Mouse (Mus musculus) CH12.LX (cell line): ENCODE results near the gene Prkg1. TPM values are rescaled to one million over a fixed set of nuclear protein-coding genes. Genes with fewer than 3 reads are reported as not detected.

Experiments used
- DNase-seq: peaks from one replicate; pipeline ENCODE4 v3.0.0-alpha.2; 2013; ENCODE audit errors: extremely low read depth
- H3K27ac ChIP-seq: 2 replicates; pipeline ENCODE4 v1.5.1; 2012; ENCODE audit warnings: low read depth, mild to moderate bottlenecking, control low read depth, moderate library complexity; ENCODE audit not compliant: insufficient read depth
- H3K27me3 ChIP-seq: replicated peaks from 2 replicates; pipeline ENCODE3; 2012; ENCODE audit warnings: inconsistent platforms
- H3K36me3 ChIP-seq, 2 experiments: replicated peaks in 1 of 2; 2 replicates each; pipeline versions ENCODE3 to v1.6.1; 2012; ENCODE audit warnings: inconsistent platforms in 1 of 2, low read length in 1 of 2, mild to moderate bottlenecking in 1 of 2, mixed read lengths in 1 of 2, moderate library complexity in 1 of 2; ENCODE audit not compliant: control insufficient read depth in 1 of 2, insufficient read depth in 1 of 2
- H3K4me1 ChIP-seq, 2 experiments: 2 replicates each; pipeline ENCODE4 v1.6.1; 2012; ENCODE audit warnings: inconsistent platforms in 1 of 2, moderate library complexity in 1 of 2; ENCODE audit not compliant: insufficient read depth in 2 of 2, control insufficient read depth in 1 of 2
- H3K4me2 ChIP-seq: 2 replicates; pipeline ENCODE4 v1.6.1; 2012; ENCODE audit warnings: low read depth, mild to moderate bottlenecking, control low read depth; ENCODE audit not compliant: poor library complexity, insufficient read depth, severe bottlenecking
- H3K4me3 ChIP-seq, 3 experiments: fragments of 150-350 bp in 1 of 3; sonication (generic) in 1 of 3; replicated peaks in 1 of 3; 2 replicates each; pipeline versions ENCODE3 to v1.5.1; 2011 to 2012; ENCODE audit warnings: low read depth in 2 of 3, low read length in 2 of 3, mild to moderate bottlenecking in 2 of 3, moderate library complexity in 2 of 3, control low read depth in 1 of 3, improper control_type of control experiment in 1 of 3, inconsistent platforms in 1 of 3, mixed read lengths in 1 of 3; ENCODE audit not compliant: poor library complexity in 1 of 3
- H3K79me2 ChIP-seq: replicated peaks from 2 replicates; pipeline ENCODE4 v1.6.1; 2012; ENCODE audit warnings: mild to moderate bottlenecking, moderate library complexity; ENCODE audit not compliant: control insufficient read depth, poor library complexity, insufficient read depth, severe bottlenecking; ENCODE audit errors: extremely low read depth
- H3K9ac ChIP-seq: 2 replicates; pipeline ENCODE4 v1.6.1; 2012; ENCODE audit warnings: low read depth, mild to moderate bottlenecking, control low read depth, moderate library complexity; ENCODE audit not compliant: insufficient read depth
- H3K9me3 ChIP-seq: replicated peaks from 2 replicates; pipeline ENCODE3; 2012; ENCODE audit warnings: low read length, inconsistent platforms, mixed read lengths
- CHD1 ChIP-seq: IDR thresholded peaks from 2 replicates; pipeline ENCODE4 v1.6.1; 2012; ENCODE audit warnings: low read depth, low read length, improper control_type of control experiment, inconsistent platforms
- CHD2 ChIP-seq: IDR thresholded peaks from 2 replicates; pipeline ENCODE4 v1.6.1; 2011; ENCODE audit warnings: low read length, improper control_type of control experiment
- CTCF ChIP-seq, 2 experiments: IDR thresholded peaks in 1 of 2; conservative IDR thresholded peaks in 1 of 2; 2 replicates each; pipeline ENCODE4 v1.5.1; 2011 to 2012; ENCODE audit warnings: low read depth in 2 of 2, low read length in 2 of 2, improper control_type of control experiment in 1 of 2, inconsistent platforms in 1 of 2, mild to moderate bottlenecking in 1 of 2, moderate library complexity in 1 of 2
- ELF1 ChIP-seq: IDR thresholded peaks from 2 replicates; pipeline ENCODE4 v1.6.1; 2014; ENCODE audit warnings: low read depth, mild to moderate bottlenecking, inconsistent platforms, low read length, improper control_type of control experiment
- EP300 ChIP-seq: IDR thresholded peaks from 2 replicates; pipeline ENCODE4 v1.6.1; 2011; ENCODE audit warnings: low read length, improper control_type of control experiment
- GABPA ChIP-seq: IDR thresholded peaks from 2 replicates; pipeline ENCODE4 v1.6.1; 2012; ENCODE audit warnings: low read depth, low read length, improper control_type of control experiment, inconsistent platforms; ENCODE audit not compliant: insufficient replicate concordance
- HCFC1 ChIP-seq: IDR thresholded peaks from 2 replicates; pipeline ENCODE4 v1.6.1; 2012; ENCODE audit warnings: low read depth, mild to moderate bottlenecking, inconsistent platforms, low read length, improper control_type of control experiment
- IRF4 ChIP-seq: IDR thresholded peaks from 2 replicates; pipeline ENCODE4 v1.6.1; 2014; ENCODE audit warnings: low read depth, mild to moderate bottlenecking, inconsistent platforms, low read length, improper control_type of control experiment
- JUND ChIP-seq: conservative IDR thresholded peaks from 2 replicates; pipeline ENCODE4 v1.6.1; 2011; ENCODE audit warnings: low read depth, low read length, improper control_type of control experiment
- KAT2A ChIP-seq: IDR thresholded peaks from 2 replicates; pipeline ENCODE4 v1.6.1; 2012; ENCODE audit warnings: low read length, improper control_type of control experiment, inconsistent platforms; ENCODE audit not compliant: insufficient replicate concordance
- MAFK ChIP-seq: IDR thresholded peaks from 2 replicates; pipeline ENCODE4 v1.6.1; 2011; ENCODE audit warnings: low read length, improper control_type of control experiment; ENCODE audit not compliant: insufficient replicate concordance
- MAX ChIP-seq: IDR thresholded peaks from 2 replicates; pipeline ENCODE4 v1.6.1; 2011; ENCODE audit warnings: low read length, improper control_type of control experiment
- MAZ ChIP-seq: IDR thresholded peaks from 2 replicates; pipeline ENCODE4 v1.6.1; 2012; ENCODE audit warnings: low read depth, mild to moderate bottlenecking, inconsistent platforms, low read length, improper control_type of control experiment, moderate library complexity
- MYC ChIP-seq: IDR thresholded peaks from 2 replicates; pipeline ENCODE4 v1.6.1; 2011; ENCODE audit warnings: low read depth, mild to moderate bottlenecking, improper control_type of control experiment, low read length
- NRF1 ChIP-seq: IDR thresholded peaks from 2 replicates; pipeline ENCODE4 v1.6.1; 2014; ENCODE audit warnings: low read depth, mild to moderate bottlenecking, inconsistent platforms, low read length, improper control_type of control experiment, moderate library complexity
- PAX5 ChIP-seq: IDR thresholded peaks from 2 replicates; pipeline ENCODE4 v1.6.1; 2012; ENCODE audit warnings: low read length, inconsistent platforms, mixed read lengths
- POLR2A ChIP-seq: IDR thresholded peaks from 2 replicates; pipeline ENCODE4 v1.6.1; 2011; ENCODE audit warnings: low read depth, mild to moderate bottlenecking, improper control_type of control experiment, low read length
- POLR2AphosphoS2 ChIP-seq: IDR thresholded peaks from 2 replicates; pipeline ENCODE4 v1.6.1; 2011; ENCODE audit warnings: low read depth, low read length, improper control_type of control experiment
- RAD21 ChIP-seq: IDR thresholded peaks from 2 replicates; pipeline ENCODE4 v1.6.1; 2011; ENCODE audit warnings: low read depth, mild to moderate bottlenecking, low read length, improper control_type of control experiment, moderate library complexity
- RCOR1 ChIP-seq: conservative IDR thresholded peaks from 2 replicates; pipeline ENCODE4 v1.6.1; 2012; ENCODE audit warnings: low read depth, mild to moderate bottlenecking, inconsistent platforms, low read length, improper control_type of control experiment
- SIN3A ChIP-seq: IDR thresholded peaks from 2 replicates; pipeline ENCODE4 v1.6.1; 2012; ENCODE audit warnings: low read length, improper control_type of control experiment, inconsistent platforms
- SMC3 ChIP-seq: IDR thresholded peaks from 2 replicates; pipeline ENCODE4 v1.6.1; 2011; ENCODE audit warnings: low read depth, low read length, improper control_type of control experiment
- TBP ChIP-seq: conservative IDR thresholded peaks from 2 replicates; pipeline ENCODE4 v1.6.1; 2011; ENCODE audit warnings: low read depth, low read length, improper control_type of control experiment
- ZC3H11A ChIP-seq: IDR thresholded peaks from 2 replicates; pipeline ENCODE4 v1.6.1; 2012; ENCODE audit warnings: low read depth, mild to moderate bottlenecking, inconsistent platforms, low read length, improper control_type of control experiment
- ZKSCAN1 ChIP-seq: IDR thresholded peaks from 2 replicates; pipeline ENCODE4 v1.6.1; 2012; ENCODE audit warnings: low read depth, inconsistent platforms, low read length, improper control_type of control experiment, borderline replicate concordance
- dilution Hi-C: fragments of 300-500 bp; cut with MboI; formaldehyde crosslinking; loops from 2 replicates; pipeline ENCODE4 v1.14.3; 2020; ENCODE audit warnings: low sequenced_read_pairs; ENCODE audit not compliant: extremely low pct_unique_long_range_greater_than_20kb, extremely low pct_ligation_motif_present
- in situ Hi-C: fragments of 300-500 bp; cut with MboI; formaldehyde crosslinking; loops from 3 replicates; pipeline ENCODE4 v1.14.3; 2019; ENCODE audit warnings: low sequenced_read_pairs, low pct_ligation_motif_present, low pct_unique_long_range_greater_than_20kb, mixed read lengths
- polyA plus RNA-seq: library from polyadenylated mRNA; unstranded; fragments of >175 nt; gene quantifications from 2 replicates; pipeline ENCODE4 v1.2.1, GENCODE M21; 2012; ENCODE audit warnings: low read depth; ENCODE audit not compliant: insufficient read length
- total RNA-seq, 2 experiments: library from RNA; depleted of rRNA; stranded (reverse); fragments of 300-350 nt in 1 of 2; fragments of >200 nt in 1 of 2; gene quantifications; 2 replicates each; pipeline ENCODE4 v1.2.3; 2012 to 2014

Prkg1 gene
- total and polyA plus RNA-seq, 3 experiments = not detected

GRCm38 (mm10) chr19:31283617-31284016 lies 481.2 kb downstream of the Prkg1 start:
- H3K9ac ChIP-seq = no peak overlapping the region
- in situ Hi-C loops (no loop called here), dilution Hi-C loops (no loop called here)
- no peak overlapping the region for H3K4me3 ChIP-seq
- no peaks in the 10 kb centered on the region for H3K36me3 ChIP-seq
- no peak for DNase-seq
- H3K4me1 ChIP-seq = no peaks in the 10 kb centered on the region
- no peaks in the 10 kb centered on the region for H3K27me3 ChIP-seq
- H3K4me2 ChIP-seq = no peak overlapping the region
- H3K79me2 ChIP-seq = no peaks in the 10 kb centered on the region
- TF ChIP-seq ZC3H11A (no peak), CHD1 (no peak), CHD2 (no peak), MAX (no peak), JUND (no peak), SMC3 (no peak), IRF4 (no peak), NRF1 (no peak), TBP (no peak), ELF1 (no peak), GABPA (no peak), RAD21 (no peak), RCOR1 (no peak), POLR2AphosphoS2 (no peak), SIN3A (no peak), KAT2A (no peak), HCFC1 (no peak)
- H3K27ac ChIP-seq = no peak overlapping the region
- no peaks in the 10 kb centered on the region for H3K9me3 ChIP-seq

- TF ChIP-seq MYC (no peak), EP300 (no peak), IRF4 (no peak), MAFK (no peak), MAZ (no peak), NRF1 (no peak), PAX5 (no peak), MAX (no peak), CTCF (conservative IDR thresholded peaks at IDR 0.05 in 1 of 2, IDR thresholded peaks at IDR 0.05 in 1 of 2; ENCODE audit: low read depth in 2 of 2, low read length in 2 of 2) (no peak), TBP (no peak), POLR2A (no peak), GABPA (no peak), KAT2A (no peak), ZKSCAN1 (no peak), SIN3A (no peak)
- no peaks in the 10 kb centered on the region for H3K36me3 ChIP-seq
- H3K4me1 ChIP-seq = no peaks in the 10 kb centered on the region
- H3K79me2 ChIP-seq = no peaks in the 10 kb centered on the region
- H3K27ac ChIP-seq = no peak overlapping the region
- no peaks in the 10 kb centered on the region for H3K9me3 ChIP-seq
- H3K4me2 ChIP-seq = 0 out of 2 replicates have a peak overlapping the region, but pooled peaks have one; percentile 38
- dilution Hi-C loops = no loop called here
- H3K27me3 ChIP-seq = no peaks in the 10 kb centered on the region
- H3K4me3 ChIP-seq = no peak overlapping the region
- H3K9ac ChIP-seq = no peak overlapping the region
- in situ Hi-C loops = no loop called here
- DNase-seq = no peak
These were observed 484.9 kb downstream of the Prkg1 start for GRCm38 (mm10) chr19:31279797-31280486.
